Mouse (Mus musculus) lung, postnatal 0 days (tissue): ENCODE results near the gene Actl6b. TPM values are rescaled to one million over a fixed set of nuclear protein-coding genes. Genes with fewer than 3 reads are reported as not detected.
"Not testable (repeated sequence)": the region's sequence is repeated elsewhere in the genome, so short reads cannot be mapped to it uniquely, and the experiment has no call there.

Source experiments
- ATAC-seq: fragments of 200-750 bp; cut with Nextera tagmentation; 2 replicates; pipeline ENCODE4 v1.8.0; 2017; ENCODE audit warnings: moderate library complexity
- DNase-seq: peaks from one replicate; pipeline ENCODE4 v3.0.0-alpha.2; 2016; ENCODE audit warnings: low spot score
- H3K27ac ChIP-seq: fragments of 300-500 bp; sonication (generic); 2 replicates; pipeline ENCODE4 v1.5.1; 2014; ENCODE audit warnings: antibody characterized with exemption, mild to moderate bottlenecking, low read length, mixed read lengths
- H3K27me3 ChIP-seq: fragments of 300-500 bp; sonication (generic); replicated peaks from 2 replicates; pipeline ENCODE4 v1.6.1; 2014; ENCODE audit warnings: low read length, mixed read lengths; ENCODE audit not compliant: insufficient read depth
- H3K36me3 ChIP-seq: fragments of 300-500 bp; sonication (generic); 2 replicates; pipeline ENCODE4 v1.6.1; 2014; ENCODE audit warnings: low read length, mixed read lengths; ENCODE audit not compliant: insufficient read depth
- H3K4me1 ChIP-seq: fragments of 300-500 bp; sonication (generic); 2 replicates; pipeline ENCODE4 v1.6.1; 2014; ENCODE audit warnings: antibody characterized with exemption, low read depth, low read length, mixed read lengths; ENCODE audit not compliant: insufficient read depth
- H3K4me2 ChIP-seq: fragments of 300-500 bp; sonication (generic); replicated peaks from 2 replicates; pipeline ENCODE4 v1.6.1; 2014; ENCODE audit warnings: low read depth, mild to moderate bottlenecking, low read length, moderate library complexity, mixed read lengths
- H3K4me3 ChIP-seq: fragments of 300-500 bp; sonication (generic); 2 replicates; pipeline ENCODE4 v1.5.1; 2014; ENCODE audit warnings: low read depth, low read length
- H3K9ac ChIP-seq: fragments of 300-500 bp; sonication (generic); replicated peaks from 2 replicates; pipeline ENCODE4 v1.6.1; 2014; ENCODE audit warnings: low read depth, mild to moderate bottlenecking
- H3K9me3 ChIP-seq: fragments of 300-500 bp; sonication (generic); 2 replicates; pipeline ENCODE4 v1.6.1; 2016; ENCODE audit warnings: low read length, mixed read lengths
- CTCF ChIP-seq: IDR thresholded peaks from 2 replicates; pipeline ENCODE4 v1.5.1; 2016; ENCODE audit warnings: antibody characterized with exemption, mild to moderate bottlenecking
- EP300 ChIP-seq: IDR thresholded peaks from 2 replicates; pipeline ENCODE4 v1.6.1; 2016; ENCODE audit warnings: antibody characterized with exemption, mild to moderate bottlenecking, control low read depth
- WGBS: fragments of 180-500 bp; shearing (Covaris S2); extraction: QIAGEN DNeasy Blood & Tissue Kit; methylation state at CpG from one replicate; pipeline ENCODE4 v1.1.7; 2014; 5-methylcytosine and 5-hydroxymethylcytosine counted together
- microRNA-seq: library from miRNA; unstranded; fragments of <30 nt; microRNA quantifications from one replicate; pipeline ENCODE4, GENCODE M21; 2016
- polyA plus RNA-seq: library from polyadenylated mRNA; unstranded; fragments of >200 nt; fragmentation: Nextera tagmentation; extraction: Ambion mirVana; gene quantifications from 2 replicates; pipeline ENCODE4 v1.2.1, GENCODE M21; 2015

Gene Actl6b
- polyA plus RNA-seq, 1 experiment from 2014 or later: not detected

GRCm38 (mm10) chr5:137614921-137615320 is 61.6 kb downstream of the Actl6b start:
- not testable (repeated sequence) for H3K36me3 ChIP-seq, H3K27me3 ChIP-seq, H3K9ac ChIP-seq, H3K9me3 ChIP-seq, ATAC-seq, DNase-seq, H3K27ac ChIP-seq, H3K4me2 ChIP-seq, H3K4me3 ChIP-seq
- peak; percentile 10 for TF ChIP-seq CTCF
- 73% methylated on average over 2 of the region's 2 CpGs for WGBS
- peaks cover 18% of the 10 kb centered on the region; the same call in 1 of the 2 replicates for H3K4me1 ChIP-seq

- Histone ChIP-seq H3K27ac (no peak overlapping the region), H3K9ac (no peak overlapping the region), H3K27me3 (no peaks in the 10 kb centered on the region), H3K4me3 (no peak overlapping the region), H3K4me1 (peaks cover 14% of the 10 kb centered on the region; the same call in 1 of the 2 replicates), H3K9me3 (no peaks in the 10 kb centered on the region), H3K4me2 (no peak overlapping the region), H3K36me3 (no peaks in the 10 kb centered on the region)
- ATAC-seq: no peak
- WGBS: 73% methylated on average over 7 of the region's 7 CpGs
- peak; percentile 27 for DNase-seq
- TF ChIP-seq EP300: no peak
- no peak for TF ChIP-seq CTCF
Measured at GRCm38 (mm10) chr5:137615347-137615746, 62.0 kb downstream of the Actl6b start.

Small RNAs within 50 kb of the gene (microRNA-seq; reads per million reads assigned to microRNA genes)
- 1.2 reads per million for gene Mir6418

Other genes with a start within 250 kb of the Actl6b start
- gene Srrt, start 245.8 kb upstream of the Actl6b start, polyA plus RNA-seq: 30.9 and 32.7 TPM in 2 replicates
- 45.8 and 50.1 TPM in 2 replicates for gene Trip6, start 239.1 kb upstream of the Actl6b start, polyA plus RNA-seq
- 8.2 TPM in 2 replicates for gene Slc12a9, start 219.9 kb upstream of the Actl6b start, polyA plus RNA-seq
- gene Ephb4, start 203.4 kb upstream of the Actl6b start, polyA plus RNA-seq: 30.9 and 33.2 TPM in 2 replicates
- 0.11 TPM in 2 replicates for gene Zan, start 76.5 kb upstream of the Actl6b start, polyA plus RNA-seq
- gene Pop7, start 51.0 kb upstream of the Actl6b start, polyA plus RNA-seq: 37.8 and 38.7 TPM in 2 replicates
- gene Gigyf1, start 35.0 kb upstream of the Actl6b start, polyA plus RNA-seq: 10.6 and 12.4 TPM in 2 replicates
- gene Epo, start 20.3 kb upstream of the Actl6b start, polyA plus RNA-seq: not detected in 2 replicates
- 507 and 513 TPM in 2 replicates for gene Gnb2, start 20.0 kb upstream of the Actl6b start, polyA plus RNA-seq
- gene Tfr2, start 16.3 kb downstream of the Actl6b start, polyA plus RNA-seq: 0.33 and 0.87 TPM in 2 replicates
- gene Mospd3, start 47.5 kb downstream of the Actl6b start, polyA plus RNA-seq: 32.1 and 33.7 TPM in 2 replicates
- 86.6 and 101 TPM in 2 replicates for gene Pcolce, start 60.3 kb downstream of the Actl6b start, polyA plus RNA-seq
- gene Fbxo24, start 75.5 kb downstream of the Actl6b start, polyA plus RNA-seq: 0.19 and 0.51 TPM in 2 replicates
- gene Lrch4, start 75.6 kb downstream of the Actl6b start, polyA plus RNA-seq: 47.4 and 50.7 TPM in 2 replicates
- gene Gm20605, start 75.7 kb downstream of the Actl6b start, polyA plus RNA-seq: 11.6 and 12.3 TPM in 2 replicates
- 12.3 and 13.2 TPM in 2 replicates for gene Sap25, start 87.8 kb downstream of the Actl6b start, polyA plus RNA-seq
- 0.80 and 0.96 TPM in 2 replicates for gene Irs3, start 92.2 kb downstream of the Actl6b start, polyA plus RNA-seq
- 14.2 and 14.9 TPM in 2 replicates for gene Agfg2, start 131.2 kb downstream of the Actl6b start, polyA plus RNA-seq
- 0.51 and 0.65 TPM in 2 replicates for gene Nyap1, start 188.1 kb downstream of the Actl6b start, polyA plus RNA-seq
- gene Tsc22d4, start 192.2 kb downstream of the Actl6b start, polyA plus RNA-seq: 119 and 129 TPM in 2 replicates
- gene Ppp1r35, start 225.3 kb downstream of the Actl6b start, polyA plus RNA-seq: 28.8 and 29.8 TPM in 2 replicates
- gene Mepce, start 234.1 kb downstream of the Actl6b start, polyA plus RNA-seq: 12.2 and 13.7 TPM in 2 replicates
- gene Zcwpw1, start 234.3 kb downstream of the Actl6b start, polyA plus RNA-seq: 2.4 and 4.3 TPM in 2 replicates